Mouse (Mus musculus) kidney, embryonic 14.5 days (tissue): Measurements from ENCODE around the gene Igfals. TPM values are rescaled to one million over a fixed set of nuclear protein-coding genes. Genes with fewer than 3 reads are reported as not detected.

Source experiments
- ATAC-seq: fragments of 200-750 bp; cut with Nextera tagmentation; 2 replicates; pipeline ENCODE4 v1.8.0; 2017; ENCODE audit warnings: moderate number of reproducible peaks, mild to moderate bottlenecking, moderate TSS enrichment, moderate library complexity; ENCODE audit not compliant: low FRiP score, low TSS enrichment
- H3K27ac ChIP-seq: fragments of 300-500 bp; sonication (generic); 2 replicates; pipeline ENCODE4 v1.5.1; 2014; ENCODE audit warnings: low read depth, mild to moderate bottlenecking, low read length, moderate library complexity, mixed read lengths
- H3K27me3 ChIP-seq: fragments of 300-500 bp; sonication (generic); 2 replicates; pipeline ENCODE4 v1.6.1; 2014; ENCODE audit warnings: mild to moderate bottlenecking, low read length; ENCODE audit not compliant: control insufficient read depth, insufficient read depth
- H3K36me3 ChIP-seq: fragments of 300-500 bp; sonication (generic); 2 replicates; pipeline ENCODE4 v1.6.1; 2014; ENCODE audit warnings: low read length, mixed read lengths; ENCODE audit not compliant: control insufficient read depth, insufficient read depth
- H3K4me1 ChIP-seq: fragments of 300-500 bp; sonication (generic); 2 replicates; pipeline ENCODE4 v1.6.1; 2014; ENCODE audit warnings: low read length, mixed read lengths; ENCODE audit not compliant: control insufficient read depth, insufficient read depth
- H3K4me2 ChIP-seq: fragments of 300-500 bp; sonication (generic); replicated peaks from 2 replicates; pipeline ENCODE4 v1.6.1; 2014; ENCODE audit warnings: low read depth, mild to moderate bottlenecking, low read length
- H3K4me3 ChIP-seq: fragments of 300-500 bp; sonication (generic); 2 replicates; pipeline ENCODE4 v1.5.1; 2014; ENCODE audit warnings: mild to moderate bottlenecking, low read length
- H3K9ac ChIP-seq: fragments of 300-500 bp; sonication (generic); 2 replicates; pipeline ENCODE4 v1.6.1; 2014; ENCODE audit warnings: low read depth, mild to moderate bottlenecking, low read length, moderate library complexity
- H3K9me3 ChIP-seq: fragments of 300-500 bp; sonication (generic); 2 replicates; pipeline ENCODE4 v1.6.1; 2016; ENCODE audit warnings: low read length; ENCODE audit not compliant: control insufficient read depth
- WGBS: fragments of 180-500 bp; shearing (Covaris S2); extraction: QIAGEN DNeasy Blood & Tissue Kit; methylation state at CpG from one replicate; pipeline ENCODE4 v1.1.7; 2014; 5-methylcytosine and 5-hydroxymethylcytosine counted together
- polyA plus RNA-seq: library from polyadenylated mRNA; unstranded; fragments of >200 nt; fragmentation: Nextera tagmentation; extraction: Ambion mirVana; gene quantifications from 2 replicates; pipeline ENCODE4 v1.2.1, GENCODE M21; 2014

Gene Igfals
- polyA plus RNA-seq, 1 experiment from 2014 or later = 1.0 TPM

DNA sequence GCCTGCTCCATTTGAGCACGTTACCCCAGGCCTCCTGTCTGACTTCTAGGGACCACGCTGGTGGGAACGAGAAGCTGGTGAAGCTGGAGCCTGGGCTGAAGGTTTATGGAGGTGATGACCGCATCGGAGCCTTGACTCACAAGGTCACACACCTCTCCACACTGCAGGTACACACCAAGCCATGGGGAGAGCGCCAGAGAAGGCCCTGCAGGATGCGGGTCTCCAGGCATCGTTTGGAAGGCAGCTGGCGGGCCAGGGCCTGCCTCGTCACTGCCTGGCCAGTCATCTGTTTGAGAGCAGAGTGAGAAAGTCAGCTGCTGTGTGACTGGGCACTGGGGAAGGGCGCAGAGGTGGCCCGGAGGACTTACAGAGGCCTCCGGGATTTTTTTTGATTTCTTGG is 9.2 kb upstream of the Igfals start:
- H3K9ac ChIP-seq = no peak overlapping the region
- no peak for ATAC-seq
- H3K9me3 ChIP-seq = no peaks in the 10 kb centered on the region
- H3K36me3 ChIP-seq = peaks cover 14% of the 10 kb centered on the region
- H3K27ac ChIP-seq = no peak overlapping the region
- no peaks in the 10 kb centered on the region for H3K27me3 ChIP-seq
- H3K4me3 ChIP-seq = no peak overlapping the region
- H3K4me2 ChIP-seq = no peak overlapping the region
- no peaks in the 10 kb centered on the region for H3K4me1 ChIP-seq
- 91% methylated on average over 13 of the region's 13 CpGs for WGBS

DNA sequence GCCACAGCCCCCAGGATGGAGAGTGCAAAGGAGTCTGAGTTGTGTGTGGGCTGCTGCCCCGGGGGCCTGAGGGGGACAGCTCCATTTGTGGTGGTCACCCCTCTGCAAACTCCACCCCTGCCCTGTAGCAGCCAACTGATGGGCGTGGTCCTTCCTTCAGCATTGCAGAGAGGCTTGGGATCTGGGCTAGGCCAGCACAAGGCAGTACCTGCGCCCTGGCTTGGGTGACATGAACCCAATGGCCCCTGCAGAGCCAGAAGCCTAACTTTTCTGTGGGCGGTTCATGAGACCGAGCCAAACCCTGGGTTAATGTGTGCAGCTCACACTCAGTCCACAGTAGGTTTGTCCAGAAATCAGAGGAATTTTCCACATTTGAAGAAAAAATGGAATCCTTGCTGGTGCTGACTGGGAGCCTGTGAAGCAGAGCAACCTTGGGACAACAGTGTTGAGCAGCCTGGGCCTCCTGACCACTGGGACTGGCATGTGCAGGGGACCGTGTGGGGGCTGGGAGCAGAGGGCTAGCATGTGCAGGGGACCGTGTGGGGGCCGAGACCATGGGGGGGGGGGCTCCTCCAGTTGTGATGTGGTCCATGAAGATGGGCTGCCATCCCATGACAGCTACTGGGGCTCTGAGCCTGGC is 7.8 kb upstream of the Igfals start:
- Histone ChIP-seq H3K27me3 (no peaks in the 10 kb centered on the region), H3K4me3 (no peak overlapping the region), H3K36me3 (peaks cover 19% of the 10 kb centered on the region), H3K4me2 (no peak overlapping the region), H3K9ac (no peak overlapping the region), H3K9me3 (no peaks in the 10 kb centered on the region), H3K27ac (no peak overlapping the region), H3K4me1 (no peaks in the 10 kb centered on the region)
- no peak for ATAC-seq
- 88% methylated on average over 8 of the region's 8 CpGs for WGBS

DNA sequence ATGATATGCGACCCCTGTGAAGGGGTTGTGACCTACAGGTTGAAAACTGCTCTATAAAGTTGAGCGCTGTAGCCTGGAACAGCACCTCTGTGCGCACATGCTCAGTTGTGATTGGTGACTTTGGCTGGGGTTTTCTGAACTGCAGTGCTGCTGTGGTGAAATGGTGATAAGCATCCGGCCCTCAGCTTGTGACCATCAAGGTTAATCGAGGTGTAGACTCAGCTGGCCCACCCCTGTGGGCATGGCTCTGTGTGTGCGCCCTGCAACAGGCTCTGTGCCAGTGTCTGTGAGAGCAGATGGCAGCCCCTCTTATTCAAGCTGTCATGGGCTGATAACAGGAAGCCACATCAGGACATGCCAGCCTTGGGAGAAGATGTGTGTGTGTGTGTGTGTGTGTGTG is 6.8 kb upstream of the Igfals start:
- H3K9me3 ChIP-seq = no peaks in the 10 kb centered on the region
- H3K9ac ChIP-seq = no peak overlapping the region
- no peaks in the 10 kb centered on the region for H3K27me3 ChIP-seq
- WGBS = 89% methylated on average over 6 of the region's 6 CpGs
- no peak overlapping the region for H3K4me3 ChIP-seq
- no peak overlapping the region for H3K4me2 ChIP-seq
- no peaks in the 10 kb centered on the region for H3K4me1 ChIP-seq
- no peak for ATAC-seq
- peaks cover 19% of the 10 kb centered on the region for H3K36me3 ChIP-seq
- H3K27ac ChIP-seq = no peak overlapping the region

DNA sequence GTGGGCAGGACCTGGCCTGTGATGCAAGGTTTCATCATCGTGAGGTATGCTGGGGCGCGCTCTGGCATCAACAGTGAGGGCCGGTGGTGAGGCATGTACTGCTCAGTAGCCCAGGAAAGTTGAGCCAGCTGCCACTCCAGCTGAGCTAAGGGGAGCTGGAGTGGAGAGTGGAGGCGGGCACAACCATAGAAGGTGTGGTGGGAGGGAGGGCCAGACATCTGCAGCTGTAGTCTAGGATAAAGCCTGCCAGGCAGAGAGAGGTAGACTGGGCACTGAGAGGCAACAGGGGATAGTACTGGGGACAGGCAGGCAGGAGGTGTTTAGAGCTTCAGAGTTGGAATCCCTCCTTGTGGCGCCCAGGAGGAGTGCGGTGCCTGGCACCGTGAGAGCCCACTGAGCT is 5.7 kb upstream of the Igfals start:
- 91% methylated on average over 8 of the region's 8 CpGs for WGBS
- H3K4me2 ChIP-seq = no peak overlapping the region
- no peaks in the 10 kb centered on the region for H3K27me3 ChIP-seq
- peaks cover 20% of the 10 kb centered on the region for H3K36me3 ChIP-seq
- H3K9me3 ChIP-seq = no peaks in the 10 kb centered on the region
- no peak overlapping the region for H3K9ac ChIP-seq
- no peak overlapping the region for H3K4me3 ChIP-seq
- ATAC-seq = no peak
- no peak overlapping the region for H3K27ac ChIP-seq
- H3K4me1 ChIP-seq = no peaks in the 10 kb centered on the region

DNA sequence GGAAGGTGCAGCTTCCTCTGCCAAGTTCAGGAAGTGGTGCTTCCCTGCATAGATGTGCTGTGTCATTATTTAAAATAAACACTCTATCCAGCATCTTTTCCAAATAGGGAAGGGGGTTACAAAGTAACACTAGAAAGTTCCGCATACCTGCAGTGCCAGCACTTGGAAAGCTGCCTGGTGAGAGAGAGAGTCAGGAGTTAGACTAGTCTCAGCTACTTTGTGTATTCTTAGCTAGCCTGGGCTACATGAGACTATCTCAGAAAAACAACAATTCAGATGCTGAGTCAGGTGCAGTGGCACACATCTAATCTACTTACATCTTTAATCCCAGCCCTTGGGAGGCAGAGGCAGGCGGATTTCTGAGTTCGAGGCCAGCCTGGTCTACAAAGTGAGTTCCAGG is 4.0 kb upstream of the Igfals start:
- no peaks in the 10 kb centered on the region for H3K9me3 ChIP-seq
- H3K9ac ChIP-seq = no peak overlapping the region
- no peaks in the 10 kb centered on the region for H3K27me3 ChIP-seq
- 96% methylated on average over 3 of the region's 3 CpGs for WGBS
- no peak overlapping the region for H3K4me3 ChIP-seq
- peaks cover 20% of the 10 kb centered on the region for H3K36me3 ChIP-seq
- no peak overlapping the region for H3K4me2 ChIP-seq
- ATAC-seq = no peak
- H3K4me1 ChIP-seq = no peaks in the 10 kb centered on the region
- no peak overlapping the region for H3K27ac ChIP-seq

DNA sequence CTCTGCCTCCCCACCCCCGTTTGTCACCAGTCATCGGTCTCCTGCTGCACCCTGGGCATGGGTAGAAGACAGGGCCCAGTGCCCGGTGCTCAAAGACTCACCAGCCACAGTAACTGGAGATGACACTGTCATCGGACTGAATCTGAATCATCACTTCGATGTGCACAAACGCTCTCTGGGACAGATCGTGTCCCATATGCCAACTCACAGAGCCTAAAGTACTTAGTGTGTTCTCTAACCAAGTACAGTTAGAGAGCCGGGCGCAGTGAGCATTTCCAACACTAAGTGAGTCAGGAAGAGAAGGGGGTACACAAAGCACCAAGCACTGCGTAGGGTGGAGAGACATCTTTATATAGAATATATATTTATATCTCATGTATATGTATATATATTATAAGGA is 2.1 kb downstream of the Igfals start:
- no peak overlapping the region for H3K4me3 ChIP-seq
- no peak overlapping the region for H3K9ac ChIP-seq
- H3K27me3 ChIP-seq = no peaks in the 10 kb centered on the region
- H3K4me2 ChIP-seq = no peak overlapping the region
- ATAC-seq = no peak
- H3K27ac ChIP-seq = no peak overlapping the region
- no peaks in the 10 kb centered on the region for H3K9me3 ChIP-seq
- H3K4me1 ChIP-seq = no peaks in the 10 kb centered on the region
- peaks cover 9% of the 10 kb centered on the region for H3K36me3 ChIP-seq
- WGBS = 92% methylated on average over 10 of the region's 10 CpGs

DNA sequence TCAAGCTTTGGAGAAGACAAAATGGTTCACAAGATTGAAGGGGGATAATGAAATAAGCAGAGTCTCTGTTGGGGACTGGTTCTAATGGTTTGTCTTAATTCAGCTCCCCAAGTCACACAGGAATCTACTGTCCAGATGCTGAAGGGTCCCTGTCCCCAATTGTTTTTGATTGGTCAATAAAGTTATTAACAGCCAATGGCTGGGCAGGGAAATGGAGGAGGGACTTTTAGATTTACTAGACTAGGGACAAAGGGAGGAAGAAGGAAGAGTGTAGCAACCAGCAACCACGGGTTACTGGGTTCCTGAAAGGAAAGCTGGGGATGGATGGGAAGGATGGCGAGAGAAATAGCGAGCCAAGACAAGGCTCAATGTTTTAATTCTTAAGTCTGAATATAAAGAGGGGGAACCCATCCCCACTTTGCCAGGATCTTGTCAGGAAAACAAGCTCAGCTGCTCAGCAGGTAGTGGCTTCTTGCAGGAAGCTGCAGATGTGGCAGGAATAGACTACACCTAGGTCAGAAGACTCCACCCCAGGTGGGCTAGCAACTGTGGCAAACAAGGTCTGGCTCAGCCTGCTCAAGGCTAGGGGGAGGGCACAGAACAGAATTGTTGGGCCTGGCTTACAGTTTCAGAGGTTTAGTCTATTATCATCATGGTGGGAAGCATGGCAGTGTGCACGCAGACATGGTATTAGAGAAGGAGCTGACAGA is 8.1 kb downstream of the Igfals start:
- no peak overlapping the region for H3K9ac ChIP-seq
- no peaks in the 10 kb centered on the region for H3K9me3 ChIP-seq
- H3K4me1 ChIP-seq = no peaks in the 10 kb centered on the region
- H3K4me2 ChIP-seq = no peak overlapping the region
- WGBS = 49% methylated on average over 4 of the region's 4 CpGs
- ATAC-seq = no peak
- H3K27me3 ChIP-seq = no peaks in the 10 kb centered on the region
- H3K27ac ChIP-seq = no peak overlapping the region
- no peaks in the 10 kb centered on the region for H3K36me3 ChIP-seq
- H3K4me3 ChIP-seq = no peak overlapping the region

DNA sequence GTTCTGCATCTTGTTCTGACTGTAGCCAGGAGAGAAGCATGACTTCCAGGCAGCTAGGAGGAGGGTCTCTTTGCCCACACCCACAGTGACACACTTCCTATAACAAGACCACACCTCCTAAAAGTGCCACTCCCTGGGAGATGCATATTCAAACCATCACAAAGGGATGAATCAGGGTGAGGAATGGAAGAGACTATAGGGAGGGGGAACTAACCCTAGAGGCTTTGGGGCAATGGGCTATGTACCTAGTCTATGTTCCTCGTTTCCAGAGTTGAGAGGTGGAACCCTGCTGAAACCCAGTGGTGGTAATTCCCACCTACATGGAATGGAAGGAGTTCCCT is 8.6 kb downstream of the Igfals start:
- WGBS = 40% methylated on average over 1 of the region's 1 CpGs
- Histone ChIP-seq H3K27ac (no peak overlapping the region), H3K9me3 (no peaks in the 10 kb centered on the region), H3K4me2 (no peak overlapping the region), H3K9ac (no peak overlapping the region), H3K27me3 (no peaks in the 10 kb centered on the region), H3K36me3 (no peaks in the 10 kb centered on the region), H3K4me3 (no peak overlapping the region), H3K4me1 (no peaks in the 10 kb centered on the region)
- ATAC-seq = no peak

DNA sequence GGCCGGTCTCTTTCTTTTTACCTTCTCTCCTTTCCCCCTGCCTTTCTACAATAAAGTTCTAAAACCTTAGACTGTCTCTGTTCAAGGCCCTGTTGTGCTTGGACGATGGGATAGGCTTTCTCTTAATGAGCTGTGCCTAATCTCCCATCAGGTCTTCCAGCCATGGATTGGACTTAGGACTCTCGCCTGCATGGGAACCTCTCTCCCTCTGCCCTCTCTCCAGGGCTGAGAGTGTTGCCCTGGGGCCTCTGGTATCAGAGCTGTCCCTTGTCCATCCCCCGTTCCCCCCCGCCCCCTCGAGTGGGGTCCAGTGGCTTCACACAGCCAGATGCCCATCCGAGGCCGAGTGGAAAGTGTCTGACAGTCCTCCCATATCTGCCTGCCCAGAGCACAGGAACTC is 9.2 kb downstream of the Igfals start:
- no peaks in the 10 kb centered on the region for H3K9me3 ChIP-seq
- no peak overlapping the region for H3K9ac ChIP-seq
- no peaks in the 10 kb centered on the region for H3K4me1 ChIP-seq
- ATAC-seq = no peak
- no peak overlapping the region for H3K4me3 ChIP-seq
- no peaks in the 10 kb centered on the region for H3K36me3 ChIP-seq
- no peaks in the 10 kb centered on the region for H3K27me3 ChIP-seq
- no peak overlapping the region for H3K4me2 ChIP-seq
- 84% methylated on average over 8 of the region's 8 CpGs for WGBS
- no peak overlapping the region for H3K27ac ChIP-seq
